Mouse (Mus musculus): Measurements from ENCODE around the gene Jhy.
A peak's percentile ranks its signal among the peaks of the same experiment; 100 is the strongest.

Gene Jhy

DNA sequence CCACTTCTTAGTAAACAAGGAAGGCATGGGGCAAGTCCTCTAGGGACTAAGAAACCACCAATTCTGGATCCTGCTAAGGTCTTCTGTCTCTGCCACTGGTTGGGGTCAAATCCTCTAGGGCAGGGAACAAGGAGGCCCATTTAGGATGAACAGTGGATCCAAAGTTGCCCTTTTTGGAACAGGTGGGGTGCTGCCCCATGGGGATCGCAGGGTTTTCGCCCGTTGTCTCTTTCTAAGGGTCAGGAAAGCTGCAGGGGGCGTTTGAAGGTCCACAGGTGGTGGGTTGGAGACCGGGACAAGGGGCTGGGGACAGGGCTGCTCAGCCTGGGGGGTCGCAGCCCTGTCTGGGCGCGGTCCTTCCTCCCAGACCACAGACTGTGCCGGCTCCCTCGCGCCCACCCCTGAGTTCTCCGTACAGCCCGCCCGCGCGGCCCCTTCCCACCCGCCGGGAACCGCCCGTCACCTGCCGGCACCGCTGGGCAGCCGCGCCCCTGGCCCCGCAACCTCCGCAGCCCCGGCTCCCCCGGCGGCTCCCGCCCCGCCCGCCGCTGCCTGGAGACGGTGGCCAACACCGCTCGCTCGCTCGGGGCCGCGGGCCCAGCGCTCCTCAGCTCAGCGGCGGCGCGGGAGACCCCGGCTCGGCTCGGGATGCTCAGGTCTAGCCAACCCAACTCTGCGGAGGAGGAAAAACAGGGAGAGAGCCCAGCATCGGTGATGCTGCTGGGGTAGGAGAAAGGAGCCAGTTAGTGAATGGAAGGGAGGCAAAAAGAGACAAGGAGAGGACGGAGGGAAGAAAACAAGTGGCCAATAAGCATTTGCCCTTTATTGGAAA, at the start of gene Jhy:
TSS of gene Jhy (minus strand) at position 533 of the 832 bp plus-strand sequence.
- DNase-seq = no peak

DNA sequence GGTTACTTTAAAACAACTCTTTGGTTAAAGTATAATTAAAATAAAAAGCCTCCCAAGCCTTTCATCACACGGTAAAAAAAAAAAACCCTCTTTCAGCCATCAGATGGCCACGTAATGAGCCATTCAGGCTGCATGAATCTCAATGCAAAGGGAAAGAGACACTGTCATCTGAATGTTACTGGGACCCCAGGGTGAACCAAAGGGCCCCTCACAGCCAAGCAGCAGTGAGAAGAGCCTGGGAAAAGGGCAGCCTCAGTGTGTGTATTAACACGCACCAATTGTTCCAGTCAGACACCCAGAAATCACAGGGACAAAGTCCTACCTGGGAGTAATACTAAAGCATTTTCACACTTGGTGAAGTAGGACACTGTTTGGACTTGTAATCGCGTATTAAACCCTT, 48.5 kb upstream of the Jhy start:
- no peak for DNase-seq

DNA sequence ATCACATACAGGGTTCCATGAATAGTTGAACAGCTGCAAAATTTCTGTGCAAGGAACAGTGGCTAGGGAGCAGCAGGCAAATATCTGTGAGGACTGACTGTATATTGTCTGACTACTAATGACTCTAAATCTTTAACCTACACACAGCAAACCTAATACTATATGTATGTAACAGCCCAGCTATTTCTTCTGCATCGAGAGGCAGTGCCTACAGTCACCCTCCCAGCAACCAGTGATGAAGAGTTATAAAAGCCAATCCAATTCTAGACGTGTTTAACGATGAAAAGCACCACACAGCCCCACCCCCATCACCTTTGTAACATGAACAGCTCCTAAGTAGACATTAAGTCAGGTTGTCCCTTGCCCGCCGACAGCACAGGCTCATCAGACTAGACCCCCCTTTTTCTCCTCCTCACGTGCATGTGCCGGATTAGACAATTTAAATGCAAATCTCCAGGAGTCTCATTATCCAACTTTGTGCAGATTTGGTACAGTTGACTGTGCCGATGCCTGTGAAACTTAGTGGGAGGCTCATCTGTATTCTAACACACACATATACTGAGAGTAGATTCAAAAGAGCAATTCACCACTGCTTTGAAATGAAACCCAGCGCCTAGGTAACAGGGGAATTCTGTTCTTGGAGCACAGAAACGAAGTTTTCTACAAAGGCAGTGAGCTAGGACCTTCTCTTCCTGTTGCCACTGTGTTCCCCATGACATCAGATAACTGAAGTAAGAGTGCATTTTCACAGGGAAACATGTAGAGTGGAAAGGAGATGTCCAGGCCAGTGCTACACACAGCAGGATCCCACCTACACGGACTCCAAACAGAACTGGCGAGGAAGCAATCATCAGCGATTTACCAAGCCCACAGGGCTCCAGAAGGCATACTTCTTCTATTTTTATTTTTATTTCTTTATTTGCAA, 47.9 kb upstream of the Jhy start:
- DNase-seq = no peak

DNA sequence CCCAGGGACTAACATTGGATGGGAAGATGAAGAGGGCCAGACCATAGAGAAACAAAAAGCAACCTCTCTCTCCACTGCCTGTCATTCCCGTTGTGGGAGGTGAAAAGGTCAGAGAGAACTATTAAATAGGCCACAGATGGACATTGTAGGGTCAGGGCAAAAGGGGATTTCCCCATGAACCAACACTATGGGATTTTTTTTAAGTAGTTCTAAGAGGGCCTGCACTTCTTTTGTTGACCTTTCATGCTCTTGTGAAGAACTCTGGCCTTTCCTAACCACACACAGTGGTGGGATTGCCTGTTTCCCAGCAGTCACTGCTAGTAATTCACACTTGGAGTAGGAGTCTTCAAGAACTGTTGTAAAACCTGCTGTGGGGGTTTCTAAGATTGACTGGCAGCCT, 43.9 kb upstream of the Jhy start:
- DNase-seq = no peak

DNA sequence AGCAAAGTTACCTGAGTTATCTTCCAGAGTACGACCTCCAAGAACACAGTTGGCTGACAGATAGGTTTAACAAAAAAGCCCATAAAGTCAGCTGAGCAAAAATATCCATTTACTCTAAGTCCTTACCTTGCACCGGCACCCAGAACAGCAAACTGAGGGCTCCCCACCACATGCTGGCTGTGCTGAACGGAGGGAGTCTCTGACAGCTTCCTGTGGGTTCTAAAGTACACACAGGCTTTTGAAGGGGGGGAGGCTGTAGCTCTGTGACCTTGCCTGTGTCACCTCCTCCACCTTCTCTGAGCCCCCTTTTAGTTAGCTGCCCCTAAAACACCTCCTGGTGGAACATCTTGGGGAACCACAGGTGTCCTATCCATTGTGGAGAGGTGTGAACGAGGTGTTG, 40.5 kb upstream of the Jhy start, which contains the start of gene Crtam:
TSS of gene Crtam (minus strand) at position 214 of the 400 bp plus-strand sequence.
- DNase-seq = no peak

DNA sequence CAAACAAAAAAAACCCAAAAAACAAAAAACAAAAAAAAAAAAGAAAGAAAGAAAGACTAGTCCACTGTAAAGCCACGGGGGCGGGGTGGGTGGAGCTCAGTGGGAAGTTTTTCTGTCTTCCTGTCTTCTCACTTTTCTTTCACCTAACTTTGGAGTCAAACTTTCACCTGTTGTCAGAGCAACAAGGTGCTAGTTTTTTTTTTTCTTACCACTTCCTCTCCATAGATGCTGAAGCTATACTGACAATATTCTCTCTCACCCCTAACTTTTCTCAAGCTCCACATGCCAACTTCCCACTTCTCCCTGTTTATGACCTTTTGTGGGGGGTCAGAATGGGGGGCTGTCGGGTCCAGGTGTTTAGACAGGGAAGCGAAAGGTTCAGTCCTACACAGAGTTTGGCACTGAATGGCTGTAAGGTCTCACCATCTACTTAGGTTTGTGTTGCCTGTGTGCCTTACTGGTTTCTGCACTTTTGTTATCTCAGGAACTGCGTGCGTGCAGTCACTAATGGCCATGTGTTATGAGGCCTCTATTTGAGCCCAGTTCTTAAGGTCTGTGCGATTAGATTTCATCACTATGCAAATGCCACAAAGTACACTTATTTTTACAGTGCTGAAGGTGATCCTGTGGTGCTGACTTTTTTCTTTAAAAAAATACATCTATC, 33.3 kb upstream of the Jhy start:
- DNase-seq = no peak

DNA sequence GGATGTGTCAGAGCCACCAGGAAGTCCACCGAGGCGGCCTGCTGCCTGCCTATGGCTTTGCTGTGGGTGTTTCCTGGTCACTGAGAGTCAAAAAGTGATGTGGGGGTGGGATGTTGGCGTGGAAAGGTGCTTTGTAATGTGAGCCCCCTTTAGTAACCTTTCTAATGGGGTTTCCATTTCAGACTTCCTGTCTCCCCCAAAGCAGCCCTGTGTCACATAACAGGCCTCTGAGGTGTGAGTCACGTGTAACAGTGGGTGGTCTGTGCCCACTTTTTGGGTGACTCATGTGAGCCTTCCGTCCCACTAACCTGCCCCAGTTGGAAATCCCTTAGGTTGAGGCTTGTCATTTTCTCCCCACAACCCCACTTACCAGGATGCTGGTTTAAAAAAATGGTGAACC, 30.2 kb upstream of the Jhy start:
- no peak for DNase-seq

DNA sequence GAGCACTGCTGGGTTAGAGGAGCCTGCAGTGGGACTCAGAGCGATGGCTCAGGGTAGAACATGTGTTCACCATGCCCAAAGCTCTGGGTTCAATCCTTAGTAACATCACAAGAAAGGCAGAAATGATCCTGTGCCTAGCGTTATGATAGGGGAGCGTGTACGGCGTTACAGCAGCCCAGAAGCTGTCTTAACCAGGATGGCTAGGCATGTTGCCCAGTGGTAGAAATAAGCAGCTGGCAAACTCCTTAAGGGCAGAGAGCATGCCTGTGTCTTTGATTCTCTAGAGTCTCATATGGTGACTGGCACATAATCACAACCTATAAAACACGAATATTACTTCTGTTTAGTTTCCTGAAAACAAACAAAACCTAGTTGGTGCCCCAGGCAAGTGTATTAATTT, 27.6 kb upstream of the Jhy start:
- no peak for DNase-seq

DNA sequence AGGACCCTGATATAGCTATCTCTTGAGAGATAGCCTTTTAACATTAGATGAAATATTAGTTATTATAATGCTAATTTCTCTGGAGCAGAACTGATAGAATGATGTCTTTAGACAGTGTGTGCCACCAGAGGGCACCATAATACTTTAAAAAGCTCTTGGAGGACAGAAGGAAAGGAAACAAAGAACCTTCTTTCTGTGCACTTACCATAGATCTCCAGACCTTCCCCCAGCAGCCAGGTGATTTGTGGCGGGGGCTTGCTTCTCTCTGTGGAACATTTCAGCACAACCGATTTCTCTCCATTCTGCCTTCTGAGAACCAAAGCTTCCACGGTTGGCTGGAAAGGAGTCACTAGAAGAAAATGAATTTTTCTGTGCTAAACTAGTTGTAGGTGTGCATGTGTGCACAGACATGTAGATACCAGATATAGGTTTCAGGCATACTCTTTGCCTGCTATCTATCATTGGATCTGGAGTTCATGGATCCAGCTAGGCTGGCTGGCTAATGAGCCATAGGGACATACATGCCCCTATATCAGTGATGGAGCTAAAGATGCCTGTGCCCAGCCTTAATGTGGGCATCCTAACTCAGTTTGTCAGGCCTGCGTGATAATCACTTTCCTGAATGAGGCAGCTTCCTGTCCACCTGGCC, 26.1 kb upstream of the Jhy start:
- DNase-seq = peak; percentile 8

DNA sequence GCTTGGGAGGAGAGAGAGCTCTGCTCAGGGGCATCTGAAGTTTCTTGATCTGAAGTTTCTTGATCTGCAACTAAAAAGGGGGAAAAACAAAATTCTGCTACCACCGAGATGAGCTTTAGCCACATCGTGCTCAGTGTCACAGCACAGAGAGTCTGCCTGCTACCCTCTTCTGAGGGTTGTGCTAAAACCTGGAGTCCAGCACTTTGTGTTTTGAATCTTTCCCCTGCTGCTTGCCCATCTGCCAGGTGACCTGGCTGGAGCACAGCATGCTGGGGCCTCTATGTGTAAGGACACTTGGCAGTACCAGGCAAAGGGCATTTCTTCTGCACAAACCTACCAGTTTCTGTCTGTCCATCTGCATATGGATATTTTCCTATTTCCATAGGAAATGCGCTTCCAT, 20.4 kb upstream of the Jhy start:
- no peak for DNase-seq

DNA sequence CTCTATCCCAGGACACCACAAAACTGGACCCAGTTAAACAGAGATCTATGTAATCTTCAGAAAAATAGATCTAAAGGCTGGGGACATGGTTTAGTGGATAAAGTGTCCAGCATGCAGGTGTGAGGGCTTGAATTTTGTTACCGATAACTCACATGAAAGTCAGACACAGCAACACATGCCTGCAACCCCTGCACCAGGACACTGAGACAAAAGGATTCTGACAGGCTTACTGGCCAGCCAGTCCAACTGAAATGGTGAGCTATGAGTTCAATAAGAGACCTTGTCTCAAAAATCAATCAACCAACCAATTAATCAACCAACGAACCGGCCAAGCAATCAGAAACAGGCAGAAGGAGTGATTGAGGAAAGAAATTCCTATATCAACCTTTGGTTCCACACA, 19.8 kb upstream of the Jhy start:
- DNase-seq = no peak

DNA sequence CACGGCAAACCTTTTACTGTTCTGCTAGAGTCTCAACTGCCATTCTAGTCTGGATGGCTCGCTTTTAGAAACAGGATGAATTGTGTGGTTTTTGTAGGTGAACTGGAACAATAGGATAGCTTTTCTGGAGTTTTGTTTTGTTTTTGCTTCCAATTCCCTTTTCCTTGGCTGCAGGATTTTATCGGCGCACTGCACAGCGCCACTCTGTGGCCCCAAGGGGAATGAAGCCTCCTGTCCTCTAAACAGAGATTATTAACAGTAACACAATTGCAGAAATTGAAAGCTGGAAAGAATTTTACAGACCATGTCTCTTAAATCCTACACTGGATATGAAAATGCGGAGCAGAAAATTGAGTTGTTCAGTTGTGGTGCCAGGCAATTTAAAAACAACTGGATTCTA, 18.6 kb upstream of the Jhy start:
- no peak for DNase-seq

DNA sequence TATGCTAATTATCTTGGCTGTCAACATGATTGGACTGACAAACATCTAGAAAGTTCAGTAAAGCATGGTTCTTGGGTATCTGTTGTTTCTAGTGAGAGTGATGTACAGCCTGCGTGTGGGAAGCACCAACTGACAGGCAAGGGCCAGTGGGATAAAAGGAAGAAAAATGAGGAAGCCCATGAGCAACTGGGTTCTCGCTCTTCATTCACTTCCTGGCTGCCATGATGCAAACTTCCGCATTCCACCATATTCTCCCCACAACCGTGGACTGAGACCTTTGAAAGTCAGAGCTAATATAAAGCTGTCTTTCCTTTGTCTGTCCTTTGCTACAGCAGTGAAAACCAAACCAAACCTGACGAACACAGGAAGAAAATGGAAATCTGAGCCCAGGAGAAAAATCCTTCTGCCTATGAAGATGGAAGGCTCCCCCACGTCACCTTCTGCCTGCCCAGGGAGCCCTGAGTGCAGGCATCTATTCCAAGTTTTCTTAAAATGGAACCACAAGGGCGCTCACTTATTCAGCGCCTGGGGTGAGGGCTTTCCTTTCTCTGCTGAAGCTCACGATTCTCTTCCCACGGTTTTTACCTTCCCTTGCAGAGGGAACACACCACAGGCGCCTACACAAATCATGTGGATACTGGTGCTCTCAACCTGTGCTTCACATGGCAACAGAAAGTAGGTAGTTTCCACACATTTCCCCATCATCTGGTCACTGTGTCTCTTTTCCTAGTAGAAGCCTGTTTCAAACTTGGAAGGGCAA, 10.3 kb upstream of the Jhy start:
- DNase-seq = no peak

DNA sequence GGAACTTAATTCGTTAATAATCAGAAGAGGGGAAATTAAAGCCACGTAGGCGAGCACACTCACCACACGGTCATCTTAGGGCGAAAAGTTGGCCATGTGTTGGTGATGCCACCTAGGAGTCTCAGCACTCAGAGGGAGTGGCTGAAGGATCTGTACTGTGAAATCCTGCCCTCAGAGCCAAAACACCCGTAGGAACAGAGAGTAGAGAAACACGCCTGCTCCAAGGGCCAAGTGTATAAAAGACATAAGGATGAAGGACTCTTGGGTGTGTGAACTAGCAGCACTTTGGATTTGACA, 448 bp upstream of the Jhy start:
- no peak for DNase-seq

DNA sequence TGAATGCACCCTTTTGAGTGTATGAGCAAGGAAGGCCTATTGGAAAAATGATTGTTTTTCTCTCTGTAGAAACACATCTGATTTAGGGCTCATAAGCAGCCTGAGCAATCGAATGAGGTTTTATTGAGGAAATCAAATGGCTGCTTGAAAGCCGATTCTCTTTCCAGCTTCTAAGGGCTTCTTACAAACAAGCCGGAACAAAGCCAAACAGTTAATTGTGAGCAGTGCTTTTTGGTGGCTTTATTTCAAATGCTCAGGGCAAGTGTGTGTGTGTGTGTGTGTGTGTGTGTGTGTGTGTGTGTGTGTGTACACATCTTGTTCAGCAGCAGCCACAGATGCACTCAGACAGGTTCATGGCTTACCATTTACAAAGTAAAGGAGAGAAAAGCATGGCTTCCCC, 2.5 kb downstream of the Jhy start:
- no peak for DNase-seq

DNA sequence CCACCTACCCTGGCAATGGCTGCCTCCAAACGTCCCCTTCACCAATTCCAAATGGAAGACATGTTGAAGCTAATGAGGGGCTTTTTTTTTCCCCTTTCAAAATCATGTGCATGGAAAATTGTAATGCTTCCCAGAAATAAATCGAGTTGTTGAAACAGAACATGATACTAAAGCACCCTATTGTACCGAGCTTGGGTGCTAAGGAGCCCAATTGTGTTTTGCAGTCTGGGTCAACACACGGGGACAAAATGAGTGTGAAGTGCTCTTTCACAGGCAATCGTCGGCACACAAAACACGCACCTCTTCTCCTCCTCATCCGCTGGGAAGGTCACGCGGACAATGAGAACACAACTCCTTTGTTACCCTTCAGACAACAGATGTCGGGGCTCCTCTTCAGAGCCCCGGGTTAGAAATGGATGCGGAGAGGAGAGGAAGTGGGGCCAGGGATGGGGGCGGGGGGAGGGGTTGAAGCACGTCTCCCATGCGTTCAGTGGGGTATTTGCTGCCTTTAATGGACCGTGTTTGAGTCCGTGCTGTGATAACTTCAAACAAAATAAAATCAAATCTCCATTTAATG, 14.8 kb downstream of the Jhy start:
- no peak for DNase-seq

DNA sequence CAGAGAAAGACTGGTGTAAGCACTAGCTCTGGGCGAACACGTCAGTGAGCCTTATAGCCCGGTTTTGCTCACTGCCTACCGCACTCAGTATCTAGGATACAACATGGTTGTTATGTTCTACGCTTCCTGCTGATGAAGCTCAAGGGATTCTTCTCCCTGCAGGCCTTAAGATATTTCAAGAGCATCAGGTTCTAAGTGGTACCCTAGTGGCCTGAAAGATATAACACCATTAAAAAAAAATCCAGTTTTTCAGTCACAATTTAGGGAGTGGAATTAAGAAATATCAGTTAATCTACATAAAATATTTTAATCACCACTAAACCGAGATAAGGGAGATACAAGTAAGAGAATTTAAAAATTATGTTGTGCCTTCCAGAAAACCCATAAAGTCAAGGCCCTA, 15.4 kb downstream of the Jhy start:
- no peak for DNase-seq

DNA sequence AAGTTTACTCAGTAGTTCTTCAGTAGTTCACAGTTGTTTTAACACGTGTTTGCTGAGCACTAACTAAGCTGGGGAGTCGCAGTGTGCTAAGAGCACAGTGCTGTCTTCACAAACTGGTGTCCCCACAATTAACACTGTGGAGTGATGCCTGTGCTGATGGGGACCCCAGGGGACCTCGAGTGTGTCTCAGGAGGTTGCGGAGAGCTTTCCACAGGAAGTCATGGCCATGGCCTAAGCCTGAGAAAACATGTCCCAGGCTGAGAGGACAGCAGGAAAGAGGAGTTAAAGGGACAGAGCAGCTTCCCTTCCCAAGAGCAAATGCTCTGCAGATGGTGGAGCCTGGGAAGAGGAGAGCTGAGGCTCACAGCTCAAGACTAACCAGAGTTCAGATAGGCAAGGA, 16.8 kb downstream of the Jhy start:
- peak; percentile 5 for DNase-seq

DNA sequence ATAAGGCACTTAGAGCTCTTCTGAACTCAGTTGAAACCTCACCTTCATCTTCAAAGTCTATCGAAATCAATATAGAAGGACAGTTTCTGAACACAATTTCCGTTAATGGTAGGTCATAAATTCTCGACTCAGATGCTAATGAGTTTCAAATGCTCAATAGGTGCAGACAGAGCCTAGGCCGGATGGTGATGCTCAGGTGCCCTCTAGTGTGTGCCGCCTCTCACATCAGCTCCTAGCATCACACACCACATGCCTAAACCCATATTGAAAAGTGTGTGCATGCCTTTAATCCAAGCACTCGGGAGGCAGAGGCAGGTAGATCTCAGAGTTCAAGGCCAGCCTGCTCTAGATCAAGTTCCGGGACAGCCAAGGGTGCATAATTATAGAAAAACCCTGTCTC, 26.5 kb downstream of the Jhy start:
- no peak for DNase-seq

DNA sequence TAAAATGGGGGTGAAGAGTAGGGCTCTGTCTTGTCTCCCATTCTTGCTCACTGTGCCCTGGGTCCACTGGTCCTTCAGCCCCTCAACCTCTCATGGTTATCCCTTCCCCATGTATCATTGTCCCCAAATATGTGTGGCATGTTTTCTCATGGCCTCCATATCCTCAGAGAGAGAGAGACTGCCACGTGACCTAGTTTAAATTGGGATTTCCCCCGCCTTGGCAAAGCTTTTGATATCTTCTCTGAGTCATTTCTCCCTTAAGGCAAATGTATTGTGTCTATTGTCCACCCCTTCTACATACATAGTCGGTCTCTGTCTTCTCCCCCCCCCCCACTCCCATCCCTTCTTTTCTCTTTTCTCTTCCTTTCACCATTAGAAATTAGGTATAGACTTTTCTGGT, 30.6 kb downstream of the Jhy start:
- DNase-seq = no peak

DNA sequence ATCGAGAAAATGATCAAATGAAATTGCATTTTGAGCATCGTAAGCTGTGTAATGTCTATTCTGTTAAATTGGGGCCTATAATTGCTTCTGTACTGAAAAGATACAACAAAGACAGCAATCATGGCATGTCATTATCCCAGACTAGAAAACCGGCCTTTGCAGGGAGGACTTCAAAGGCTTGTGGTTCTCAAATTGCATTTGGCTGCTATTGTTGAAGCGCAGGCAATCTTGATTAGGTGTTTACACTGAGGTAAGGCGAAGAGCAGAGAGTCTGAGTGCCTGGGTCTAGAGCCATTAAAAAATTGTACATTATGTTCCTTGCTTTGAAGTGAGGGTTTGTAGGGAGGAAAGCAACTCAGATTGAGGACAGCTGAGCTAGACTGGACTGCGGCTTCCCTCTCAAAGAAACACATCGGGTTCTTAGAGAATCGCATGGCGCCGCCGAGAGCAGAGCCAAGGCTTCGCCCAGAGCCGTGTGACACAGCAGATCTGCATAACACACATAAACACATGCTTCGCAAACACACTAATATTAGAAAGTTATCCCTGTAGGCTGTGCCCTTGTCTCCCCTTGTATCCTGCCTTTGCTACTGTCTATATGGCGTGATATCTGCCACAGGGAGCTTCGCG, 36.5 kb downstream of the Jhy start:
- DNase-seq = no peak

Data from kidney, adult 11 months (tissue).